12 mouse cellular contexts compared by ENCODE assay signal in genomic region chr6:146959908-146960680, GRCm38 (mm10). TPM values are rescaled to one million over a fixed set of nuclear protein-coding genes. Genes with fewer than 3 reads are reported as not detected.
DNase-seq lines count a peak whose midpoint lies in the region; ATAC-seq and TF ChIP-seq lines count a peak whose summit lies in the region.
"Had no signal": no experiment of that assay in that cellular context is flagged by ENCODE, and none has a peak within 500 bp of the region (broad histone marks: within the 10 kb centered on the region; RNA-seq: fewer than 3 reads in every experiment).

No protein-coding gene starts in this region.

- no peak; the same call in 1 of the 2 replicates for ATAC-seq in kidney, embryonic 16.5 days (ENCODE audit: low FRiP score, low TSS enrichment)
- peak; percentile 78 for ATAC-seq in activated CD4-positive, CD25-positive, alpha-beta regulatory T cell, adult 4 months
- ATAC-seq in hindbrain, embryonic 14.5 days (ENCODE audit: low FRiP score) = no peak

- no peaks in the 10 kb centered on the region for H3K36me3 ChIP-seq in kidney, adult 2 months (ENCODE audit: control insufficient read depth, insufficient read depth, low read length)
- 0 out of 2 replicates have a peak, but pooled peaks cover 5% of the 10 kb centered on the region for H3K36me3 ChIP-seq in kidney, embryonic 16.5 days (ENCODE audit: insufficient read depth, low read length)
- H3K36me3 ChIP-seq in hindbrain, embryonic 14.5 days (replicated peaks; ENCODE audit: control insufficient read depth, insufficient read depth) = no peaks in the 10 kb centered on the region

- no peak for TF ChIP-seq POLR2A in kidney, adult 2 months (IDR thresholded peaks at IDR 0.05; ENCODE audit: low read depth, low read length)

- H3K27ac ChIP-seq in kidney, adult 2 months (ENCODE audit: insufficient read depth, low read depth, low read length) = no peak overlapping the region
- no peak overlapping the region; the same call in 1 of the 2 replicates for H3K27ac ChIP-seq in kidney, embryonic 16.5 days (ENCODE audit: low read length)
- no peak overlapping the region for H3K27ac ChIP-seq in hindbrain, embryonic 14.5 days
- H3K27ac ChIP-seq: hindbrain, postnatal 0 days had no signal

- 47% methylated on average over 9 of the region's 9 CpGs for WGBS in kidney, adult 2 months
- 38% methylated on average over 9 of the region's 9 CpGs for WGBS in kidney, embryonic 16.5 days
- 90% methylated on average over 9 of the region's 9 CpGs for WGBS in hindbrain, embryonic 14.5 days

- peak; percentile 72 for DNase-seq in kidney, adult 2 months
- DNase-seq in CD4-positive helper T cell, adult 2 months (ENCODE audit: low read depth, low spot score) = peak; percentile 56
- DNase-seq in kidney, postnatal 25 days = peak; percentile 39 to 55
- no peak for DNase-seq in thymus, adult 18-20 months
- DNase-seq in hindbrain, embryonic 14.5 days (ENCODE audit: low spot score) = no peak
- DNase-seq in liver = no peak
- DNase-seq: cerebellum, adult 11-12 months; thymus, postnatal 36 days had no signal

- H3K9me3 ChIP-seq in kidney, embryonic 16.5 days (ENCODE audit: low read length) = no peaks in the 10 kb centered on the region
- H3K9me3 ChIP-seq in hindbrain, embryonic 14.5 days (ENCODE audit: control insufficient read depth, low read length) = no peaks in the 10 kb centered on the region

- H3K27me3 ChIP-seq in kidney, adult 2 months (replicated peaks; ENCODE audit: control insufficient read depth, insufficient read depth, low read length) = no peaks in the 10 kb centered on the region
- no peaks in the 10 kb centered on the region for H3K27me3 ChIP-seq in kidney, embryonic 16.5 days (ENCODE audit: insufficient read depth, low read length)
- H3K27me3 ChIP-seq in hindbrain, embryonic 14.5 days (ENCODE audit: control insufficient read depth, insufficient read depth, low read length) = no peaks in the 10 kb centered on the region

- no peak overlapping the region for H3K4me2 ChIP-seq in kidney, embryonic 16.5 days (replicated peaks; ENCODE audit: low read depth, low read length)
- no peak overlapping the region for H3K4me2 ChIP-seq in hindbrain, embryonic 14.5 days (replicated peaks)

- H3K9ac ChIP-seq in kidney, embryonic 16.5 days (replicated peaks; ENCODE audit: low read length) = no peak overlapping the region
- no peak overlapping the region for H3K9ac ChIP-seq in hindbrain, embryonic 14.5 days

- no peak overlapping the region for H3K4me3 ChIP-seq in kidney, adult 2 months (ENCODE audit: insufficient read depth, low read depth, low read length)
- no peak overlapping the region for H3K4me3 ChIP-seq in kidney, embryonic 16.5 days (ENCODE audit: low read length)
- no peak overlapping the region for H3K4me3 ChIP-seq in hindbrain, embryonic 14.5 days (replicated peaks; ENCODE audit: low read length)
- H3K4me3 ChIP-seq: heart, adult 2 months had no signal

- TF ChIP-seq CTCF in kidney, adult 2 months (conservative IDR thresholded peaks at IDR 0.05; ENCODE audit: insufficient read depth, insufficient read length, low read depth, low read length) = no peak

- H3K4me1 ChIP-seq in kidney, adult 2 months (ENCODE audit: control insufficient read depth, insufficient read depth, low read length) = peaks cover 25% of the 10 kb centered on the region
- H3K4me1 ChIP-seq in kidney, embryonic 16.5 days (ENCODE audit: insufficient read depth, low read length) = peaks cover 31% of the 10 kb centered on the region
- H3K4me1 ChIP-seq in hindbrain, embryonic 14.5 days (replicated peaks; ENCODE audit: control insufficient read depth, insufficient read depth, low read length) = no peaks in the 10 kb centered on the region

RNA-seq across cellular contexts. Expression of gene 1700034J05Rik, which starts 5.9 kb away (rescaled TPM):
- 0.07 TPM in 1 of 2 replicates, not detected in the other for polyA plus RNA-seq in kidney, adult 2 months (2012; rRNA removed)
- polyA plus RNA-seq in kidney, embryonic 16.5 days (2015; fragmentation: Nextera tagmentation; extraction: Ambion mirVana) = 0.17 and 0.37 TPM in 2 replicates
- polyA plus RNA-seq in activated CD4-positive, CD25-positive, alpha-beta regulatory T cell, adult 4 months (2017; shearing (Covaris generic)) = not detected
- 0.12 TPM in 1 of 2 replicates, not detected in the other for polyA plus RNA-seq in hindbrain, embryonic 14.5 days (2014; fragmentation: Nextera tagmentation; extraction: Ambion mirVana)
- polyA plus RNA-seq: heart, adult 2 months; hindbrain, postnatal 0 days had no signal

Comparison
In these comparisons a context has a peak if more than half of its experiments do, and no peak if none do; other contexts are left out.
1. DNase-seq: peak in kidney, adult 2 months (single experiment), CD4-positive helper T cell, adult 2 months (single experiment) and kidney, postnatal 25 days (2 of 2); none in thymus, adult 18-20 months (0 of 2), hindbrain, embryonic 14.5 days (single experiment) and liver (single experiment).